Mouse (Mus musculus) CD8-positive naive resting alpha-beta T cell, adult 57 days (primary cell): Measurements from ENCODE around the gene Gpsm1. TPM values are rescaled to one million over a fixed set of nuclear protein-coding genes. Genes with fewer than 3 reads are reported as not detected.

ENCODE experiments used
- total RNA-seq: library from RNA; stranded (reverse); gene quantifications from one replicate; pipeline ENCODE4 v1.2.4, GENCODE M21; 2023

The Gpsm1 gene
- total RNA-seq: 25.1 TPM

DNA sequence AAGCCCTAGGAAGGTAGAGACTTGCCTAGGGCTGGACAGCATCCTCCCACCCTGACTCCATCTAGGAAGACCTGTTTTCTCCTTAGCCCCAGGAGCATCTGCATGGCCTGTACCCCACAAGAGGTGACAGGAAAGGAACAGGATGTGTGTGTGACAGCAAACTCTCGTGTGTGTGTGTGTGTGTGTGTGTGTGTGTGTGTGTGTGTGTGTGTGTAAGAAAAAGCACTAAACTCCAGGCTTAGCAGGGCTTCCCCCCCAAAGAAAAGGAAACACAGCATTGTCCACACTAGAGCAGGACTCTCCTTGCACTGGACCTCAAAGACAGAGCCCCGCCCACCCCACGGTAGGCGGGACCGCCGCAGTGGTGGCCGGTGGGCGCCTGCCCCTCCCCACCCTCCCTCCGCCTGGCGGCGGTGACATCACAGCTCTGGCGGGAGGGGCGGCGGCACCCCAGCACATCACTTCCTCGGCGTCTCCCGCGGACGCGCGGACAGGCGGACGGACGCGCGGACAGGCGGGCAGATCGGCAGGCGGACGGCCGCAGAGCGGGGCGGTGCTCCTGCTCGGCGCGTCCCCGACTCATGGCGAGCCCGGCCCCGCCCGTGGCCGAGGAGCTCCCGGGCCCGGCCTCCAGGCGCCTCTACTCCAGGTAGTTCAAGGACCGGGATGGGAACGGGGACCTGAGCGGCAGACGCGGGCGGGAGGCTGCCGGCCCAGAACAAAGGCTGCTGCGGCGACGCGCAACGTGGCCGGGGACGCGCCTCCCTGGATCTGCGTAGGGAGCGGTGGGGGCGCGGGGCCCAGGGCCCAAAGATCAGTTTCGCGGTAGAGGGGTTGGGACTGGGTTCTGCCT, at the start of gene Gpsm1:
TSS of gene Gpsm1 (plus strand) at position 444 of the 853 bp plus-strand sequence.

DNA sequence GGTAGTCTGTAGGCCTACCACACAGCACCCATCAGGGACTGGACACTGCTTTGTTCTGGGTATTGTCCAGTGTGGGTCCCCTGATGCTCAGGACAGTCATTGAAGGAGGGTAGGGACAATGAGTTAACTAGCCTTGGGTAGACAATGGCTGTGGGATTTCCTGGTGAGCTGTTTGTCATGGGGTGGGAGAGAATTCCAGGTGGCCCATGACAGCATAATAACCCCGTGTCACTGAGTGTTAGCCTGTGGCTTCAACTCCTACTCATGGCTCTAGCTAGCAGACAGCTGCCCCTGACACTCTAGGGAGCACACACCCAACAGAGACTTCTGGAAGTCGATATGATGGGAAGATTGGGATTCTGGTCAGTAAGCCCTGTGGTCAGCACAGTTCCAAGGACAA, 20.9 kb upstream of the Gpsm1 start, which contains the start of gene Ccdc187:
TSS of gene Ccdc187 (minus strand) at position 101 of the 400 bp plus-strand sequence.

DNA sequence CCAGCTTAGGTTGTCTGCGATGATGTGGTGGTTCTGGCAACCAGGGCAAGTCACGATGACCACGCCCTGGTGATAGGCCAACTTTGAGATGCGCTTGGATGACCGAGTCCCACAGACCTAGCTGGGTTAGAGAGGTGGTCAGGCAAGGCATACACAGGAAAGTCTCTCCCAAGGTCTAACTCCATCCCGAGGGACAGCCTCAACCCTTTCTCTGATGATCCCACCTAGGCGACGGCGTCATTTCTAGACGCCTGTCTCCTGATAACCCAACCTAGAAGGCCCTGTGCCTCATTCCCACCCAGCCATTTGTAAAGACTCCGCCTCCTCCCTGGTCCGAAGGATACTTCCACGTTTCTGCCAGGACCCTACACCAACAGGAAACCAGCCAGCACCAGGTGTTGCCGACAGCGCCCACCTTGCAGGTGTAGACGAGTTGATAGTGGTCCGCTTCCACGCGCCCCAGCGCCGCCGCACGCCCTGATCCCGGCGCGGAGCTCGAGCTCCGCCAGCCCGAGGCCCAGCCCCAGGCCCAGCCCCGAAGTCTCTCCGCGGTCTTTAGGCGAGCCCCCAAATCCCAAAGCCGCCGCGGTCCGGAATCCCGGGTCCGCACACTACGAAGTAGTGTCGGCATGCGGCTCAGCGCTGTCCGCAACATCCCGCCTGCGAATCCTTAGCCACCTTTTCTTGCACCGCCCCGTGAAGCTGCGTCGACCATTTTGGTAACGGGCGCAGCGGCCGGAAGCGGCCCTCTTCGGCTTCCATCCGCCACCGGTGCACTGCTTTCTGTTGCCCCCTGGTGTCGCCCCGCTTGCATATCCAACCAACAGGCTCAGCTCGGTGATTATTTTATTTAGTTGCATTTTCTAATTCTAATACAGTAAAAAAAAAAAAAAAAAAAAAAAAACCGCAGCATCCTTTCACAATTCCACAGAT, 36.3 kb downstream of the Gpsm1 start, which contains the start of gene Dnlz:
TSS of gene Dnlz (minus strand) at position 753 of the 933 bp plus-strand sequence.

DNA sequence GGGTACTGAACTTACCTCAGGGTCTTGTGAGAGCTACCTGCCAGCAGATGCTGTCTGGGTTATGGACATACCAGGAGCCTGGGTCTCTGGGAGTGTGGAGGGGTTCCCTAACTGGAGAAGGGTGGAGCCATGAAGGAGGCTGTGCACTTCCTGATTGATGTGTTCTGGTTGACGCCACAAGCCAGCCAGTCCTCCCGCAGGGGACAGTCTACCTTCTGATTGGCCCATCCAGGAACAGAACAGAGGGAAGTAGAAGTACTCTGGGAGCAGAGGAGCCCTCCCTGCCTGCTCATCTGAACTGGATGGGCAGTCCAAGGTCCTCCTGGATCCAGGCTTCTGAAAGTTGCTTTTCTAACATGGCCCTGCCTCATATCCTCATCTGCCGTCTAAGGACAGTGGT, 45.5 kb downstream of the Gpsm1 start, which contains the start of gene Card9:
TSS of gene Card9 (minus strand) at position 147 of the 400 bp plus-strand sequence.

DNA sequence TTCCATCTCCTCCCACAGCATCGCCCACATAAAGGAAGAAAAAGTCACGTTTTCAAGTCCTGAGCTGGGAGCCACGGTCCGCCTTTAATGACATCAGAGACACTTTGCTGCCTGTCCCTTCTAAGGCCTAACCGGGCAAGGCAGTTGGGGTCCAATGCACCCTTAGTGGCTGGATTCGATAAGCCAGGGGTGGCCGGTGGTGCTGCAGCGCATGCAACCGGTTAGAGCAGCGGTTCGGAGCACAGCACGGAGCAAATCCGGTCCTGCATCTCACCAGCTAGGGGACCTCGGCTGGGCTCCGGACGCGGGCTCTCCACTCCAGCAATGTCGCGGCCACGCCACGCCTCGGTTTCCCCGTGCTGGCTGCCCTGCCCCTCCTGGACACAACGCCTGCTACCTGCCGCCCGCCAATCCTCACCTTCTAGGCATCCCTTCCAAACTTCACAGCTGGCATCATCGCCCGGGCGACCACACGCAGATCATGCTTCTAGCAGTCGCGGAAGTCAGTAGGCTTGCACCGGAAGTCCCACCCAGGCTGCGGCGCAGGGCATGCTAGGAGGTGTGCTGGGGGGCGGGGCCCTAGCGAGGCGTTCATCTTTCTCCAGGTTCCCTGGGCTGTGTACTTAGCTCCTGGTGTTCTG, 64.9 kb downstream of the Gpsm1 start, which contains the start of gene Snapc4:
TSS of gene Snapc4 (minus strand) at position 523 of the 641 bp plus-strand sequence.

DNA sequence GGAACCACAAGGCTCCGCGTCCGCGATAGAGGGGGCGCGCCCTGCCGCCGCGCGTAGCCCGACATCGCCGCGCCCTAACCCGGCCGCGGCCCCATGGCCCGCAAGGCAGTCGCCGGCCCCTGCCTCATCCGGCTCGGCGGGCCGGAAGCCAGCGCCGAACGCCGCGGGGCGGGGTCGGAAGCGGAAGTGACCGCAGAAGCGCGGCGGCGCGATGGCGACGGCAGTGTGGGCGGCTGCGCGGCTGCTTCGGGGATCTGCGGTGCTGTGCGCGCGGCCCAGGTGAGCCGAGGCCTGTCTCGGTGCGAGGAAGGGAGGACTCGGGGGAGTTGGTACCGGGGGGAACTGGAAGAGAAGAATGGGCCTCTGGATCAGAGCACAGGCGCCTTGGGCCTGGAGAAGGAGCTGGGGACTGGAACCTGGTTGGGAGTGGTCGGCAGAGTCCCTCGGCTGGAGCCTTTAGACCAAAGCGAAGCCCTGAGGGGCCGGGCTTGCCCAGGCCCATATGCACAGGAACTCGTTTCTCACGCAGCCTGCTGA, 73.9 kb downstream of the Gpsm1 start, which contains the start of the genes Entr1 and Pmpca:
TSS of gene Entr1 (minus strand) at position 163 of the 537 bp plus-strand sequence.
TSS of gene Pmpca (plus strand) at position 186 of the 537 bp plus-strand sequence.

Other genes with a start within 250 kb of the Gpsm1 start
- gene Nacc2, start 192.3 kb upstream of the Gpsm1 start, total RNA-seq: 7.5 TPM
- gene Lhx3, start 107.2 kb upstream of the Gpsm1 start, total RNA-seq: not detected
- gene Qsox2, start 78.0 kb upstream of the Gpsm1 start, total RNA-seq: 8.5 TPM
- not detected for gene Ccdc187, start 21.0 kb upstream of the Gpsm1 start, total RNA-seq
- 6.6 TPM for gene Dnlz, start 36.6 kb downstream of the Gpsm1 start, total RNA-seq
- gene Card9, start 45.4 kb downstream of the Gpsm1 start, total RNA-seq: 1.3 TPM
- 105 TPM for gene Snapc4, start 65.1 kb downstream of the Gpsm1 start, total RNA-seq
- gene Entr1, start 73.8 kb downstream of the Gpsm1 start, total RNA-seq: 125 TPM
- 69.1 TPM for gene Pmpca, start 73.8 kb downstream of the Gpsm1 start, total RNA-seq
- gene Inpp5e, start 93.7 kb downstream of the Gpsm1 start, total RNA-seq: 28.0 TPM
- 79.0 TPM for gene Sec16a, start 129.7 kb downstream of the Gpsm1 start, total RNA-seq
- 123 TPM for gene Notch1, start 201.1 kb downstream of the Gpsm1 start, total RNA-seq